Mouse (Mus musculus) thymus, adult 2 months (tissue): ENCODE data around the gene Rab6b. TPM values are rescaled to one million over a fixed set of nuclear protein-coding genes. Genes with fewer than 3 reads are reported as not detected.
A peak's percentile ranks its signal among the peaks of the same experiment; 100 is the strongest.

Experiments used
- DNase-seq: peaks from one replicate; pipeline ENCODE4 v3.0.0; 2021
- H3K27ac ChIP-seq: fragments of 200-500 bp; 2 replicates; pipeline ENCODE4 v1.5.1; 2012; ENCODE audit warnings: low read length, control low read depth; ENCODE audit not compliant: control insufficient read depth, insufficient read depth
- H3K27me3 ChIP-seq: fragments of 200-500 bp; 2 replicates; pipeline ENCODE4 v1.6.1; 2012; ENCODE audit warnings: mild to moderate bottlenecking, low read length, moderate library complexity, mixed read lengths; ENCODE audit not compliant: control insufficient read depth, insufficient read depth
- H3K36me3 ChIP-seq: fragments of 200-500 bp; 2 replicates; pipeline ENCODE4 v1.6.1; 2012; ENCODE audit warnings: mild to moderate bottlenecking, low read length, moderate library complexity; ENCODE audit not compliant: control insufficient read depth, insufficient read depth
- H3K4me1 ChIP-seq: fragments of 200-500 bp; replicated peaks from 2 replicates; pipeline ENCODE4 v1.6.1; 2012; ENCODE audit warnings: low read length; ENCODE audit not compliant: control insufficient read depth, insufficient read depth
- H3K4me3 ChIP-seq: fragments of 200-500 bp; 2 replicates; pipeline ENCODE4 v1.5.1; 2012; ENCODE audit warnings: mild to moderate bottlenecking, low read length, control low read depth, moderate library complexity; ENCODE audit not compliant: control insufficient read depth, insufficient read depth
- CTCF ChIP-seq: fragments of 200-500 bp; IDR thresholded peaks from 2 replicates; pipeline ENCODE4 v1.5.1; 2012; ENCODE audit warnings: mild to moderate bottlenecking, control low read depth, low read length, moderate library complexity, borderline replicate concordance; ENCODE audit not compliant: control insufficient read depth, poor library complexity, insufficient read depth; ENCODE audit errors: extremely low read depth
- POLR2A ChIP-seq: fragments of 200-500 bp; IDR thresholded peaks from 2 replicates; pipeline ENCODE4 v1.6.1; 2012; ENCODE audit warnings: mild to moderate bottlenecking, low read length, control low read depth, moderate library complexity; ENCODE audit not compliant: control insufficient read depth, poor library complexity, insufficient read depth; ENCODE audit errors: extremely low read depth
- WGBS: fragments of 180-500 bp; shearing (Covaris S2); methylation state at CpG from one replicate; pipeline ENCODE4 v1.1.7; 2018; 5-methylcytosine and 5-hydroxymethylcytosine counted together
- polyA plus RNA-seq: library from polyadenylated mRNA; depleted of rRNA; stranded (reverse); fragments of >200 nt; gene quantifications from 2 replicates; pipeline ENCODE4 v1.2.3, GENCODE M21; 2012

The Rab6b gene
- polyA plus RNA-seq, 1 experiment = 4.7 TPM

GRCm38 (mm10) chr9:103212654-103213420, 101.2 kb downstream of the Rab6b start:
- Histone ChIP-seq H3K36me3 (no peaks in the 10 kb centered on the region), H3K4me3 (no peak overlapping the region), H3K27ac (no peak overlapping the region), H3K27me3 (no peaks in the 10 kb centered on the region), H3K4me1 (no peaks in the 10 kb centered on the region)
- no peak for DNase-seq
- WGBS = 94% methylated on average over 28 of the region's 28 CpGs
- TF ChIP-seq POLR2A (no peak), CTCF (no peak)

GRCm38 (mm10) chr9:103213631-103214030, 102.0 kb downstream of the Rab6b start:
- Histone ChIP-seq H3K27ac (no peak overlapping the region), H3K4me3 (no peak overlapping the region), H3K27me3 (no peaks in the 10 kb centered on the region), H3K36me3 (no peaks in the 10 kb centered on the region), H3K4me1 (no peaks in the 10 kb centered on the region)
- 67% methylated on average over 2 of the region's 2 CpGs for WGBS
- TF ChIP-seq POLR2A = no peak
- no peak for TF ChIP-seq CTCF
- no peak for DNase-seq

- no peak for TF ChIP-seq POLR2A
- TF ChIP-seq CTCF = no peak
- no peak overlapping the region for H3K4me3 ChIP-seq
- no peak for DNase-seq
- no peaks in the 10 kb centered on the region for H3K36me3 ChIP-seq
- WGBS = 94% methylated on average over 6 of the region's 6 CpGs
- H3K27me3 ChIP-seq = no peaks in the 10 kb centered on the region
- H3K27ac ChIP-seq = no peak overlapping the region
- H3K4me1 ChIP-seq = no peaks in the 10 kb centered on the region
Measured at GRCm38 (mm10) chr9:103214281-103214680, 102.7 kb downstream of the Rab6b start.

DNA sequence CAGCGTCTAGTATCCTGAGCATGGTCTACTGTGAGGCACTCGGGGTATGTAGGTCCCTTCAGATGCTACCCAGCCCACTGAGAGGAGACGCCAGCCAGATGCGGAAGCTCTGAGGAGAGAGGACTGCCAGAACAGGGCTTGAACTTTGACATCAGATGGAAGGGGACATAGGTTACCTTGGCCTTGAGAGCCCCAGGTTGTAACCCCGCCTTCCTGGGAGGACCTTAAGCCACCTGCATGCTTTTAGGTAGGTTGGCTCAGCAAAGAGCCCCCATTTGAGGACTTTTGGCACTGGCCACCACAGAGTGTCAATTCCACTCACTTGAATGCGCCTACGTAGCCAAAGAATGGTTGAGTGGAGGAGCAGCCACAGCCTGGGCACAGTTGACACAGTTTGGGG, 113.1 kb downstream of the Rab6b start:
- Histone ChIP-seq H3K36me3 (no peaks in the 10 kb centered on the region), H3K27ac (no peak overlapping the region), H3K27me3 (no peaks in the 10 kb centered on the region), H3K4me1 (no peaks in the 10 kb centered on the region), H3K4me3 (no peak overlapping the region)
- 97% methylated on average over 7 of the region's 7 CpGs for WGBS
- DNase-seq = no peak
- TF ChIP-seq POLR2A (no peak), CTCF (no peak)

DNA sequence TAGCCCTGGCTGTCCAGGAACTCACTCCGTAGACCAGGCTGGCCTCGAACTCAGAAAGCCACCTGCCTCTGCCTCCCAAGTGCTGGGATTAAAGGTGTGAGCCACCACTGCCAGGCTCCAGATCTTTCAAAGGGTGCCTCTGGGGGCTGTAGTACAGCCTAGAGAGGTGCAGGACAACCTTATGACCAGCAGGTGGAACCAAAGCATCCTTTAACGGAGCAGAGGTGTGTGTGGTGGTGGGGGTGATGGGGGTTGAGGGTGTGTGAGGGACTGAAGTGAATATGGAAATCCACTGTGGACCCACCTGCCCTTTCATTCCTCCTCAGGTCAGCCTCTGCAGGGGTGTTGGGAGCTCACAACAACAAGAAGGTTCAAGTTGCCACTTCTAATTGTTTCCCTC, 113.9 kb downstream of the Rab6b start:
- DNase-seq = peak; percentile 46
- Histone ChIP-seq H3K36me3 (no peaks in the 10 kb centered on the region), H3K27ac (no peak overlapping the region), H3K4me1 (peaks cover 6% of the 10 kb centered on the region), H3K4me3 (no peak overlapping the region), H3K27me3 (no peaks in the 10 kb centered on the region)
- TF ChIP-seq CTCF (peak; percentile 52; the same call in 1 of the 2 replicates), POLR2A (no peak)
- 75% methylated on average over 3 of the region's 3 CpGs for WGBS

DNA sequence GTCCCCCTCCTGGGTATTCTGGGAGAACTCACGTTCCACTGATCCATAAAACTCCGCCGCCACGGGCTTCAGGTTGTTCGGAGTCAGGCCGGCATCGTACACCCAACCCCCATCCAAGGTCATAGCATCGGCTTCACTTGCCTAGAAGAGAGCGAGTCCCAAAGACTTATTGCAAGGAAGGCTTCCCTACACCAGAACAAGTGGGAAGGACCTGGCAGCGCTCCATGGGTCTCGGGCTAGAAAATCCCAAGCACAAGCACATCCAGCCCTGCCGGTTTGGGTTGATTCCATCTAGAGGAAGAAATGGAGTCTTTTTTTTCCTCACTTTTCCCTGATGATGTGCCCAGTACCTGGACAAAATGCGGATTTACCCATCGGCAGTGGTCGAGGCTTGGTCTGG, 115.2 kb downstream of the Rab6b start:
- H3K27ac ChIP-seq = no peak overlapping the region
- no peaks in the 10 kb centered on the region for H3K36me3 ChIP-seq
- H3K27me3 ChIP-seq = no peaks in the 10 kb centered on the region
- 96% methylated on average over 15 of the region's 15 CpGs for WGBS
- no peak overlapping the region for H3K4me3 ChIP-seq
- no peak for DNase-seq
- no peak for TF ChIP-seq CTCF
- no peak for TF ChIP-seq POLR2A
- peaks cover 15% of the 10 kb centered on the region for H3K4me1 ChIP-seq
